Mouse (Mus musculus) gastrocnemius, postnatal 25 days (tissue): Measurements from ENCODE around the gene Mamstr. TPM values are rescaled to one million over a fixed set of nuclear protein-coding genes. Genes with fewer than 3 reads are reported as not detected.

Source experiments
- DNase-seq: peaks from one replicate; pipeline ENCODE4 v3.0.0; 2022
- long read RNA-seq, 2 experiments: library from polyadenylated mRNA; stranded (forward); transcript quantifications; one replicate each; pipeline ENCODE4 v2.0.0; 2021
- total RNA-seq, 2 experiments: library from RNA; stranded (reverse); gene quantifications; 1 replicate in 1 of 2; 2 replicates in 1 of 2; pipeline ENCODE4 v1.2.3; 2021

The Mamstr gene
- 10 to 100 TPM; 39.0 to 46.1 TPM for total RNA-seq
- long read RNA-seq, experiment 1, transcript Mamstr-201 (10 exons, 1,606 nt): major isoform, 11 of 24 reads
- long read RNA-seq, experiment 1, partial matches to known transcripts: 6 of 24 reads
- long read RNA-seq, experiment 1, other reads (novel, unspliced or antisense): 7 of 24 reads
- long read RNA-seq, experiment 2, transcript Mamstr-201 (10 exons, 1,606 nt): major isoform, 8 of 34 reads
- long read RNA-seq, experiment 2, partial matches to known transcripts: 20 of 34 reads
- long read RNA-seq, experiment 2, other reads (novel, unspliced or antisense): 6 of 34 reads

GRCm38 (mm10) chr7:45639561-45640027 lies at the start of gene Mamstr:
Gene Mamstr (plus strand): TSS chr7:45639977.
- DNase-seq: peak; percentile 90

GRCm38 (mm10) chr7:45590874-45591273 lies 48.9 kb upstream of the Mamstr start:
- DNase-seq: no peak

GRCm38 (mm10) chr7:45591880-45592279 lies 47.9 kb upstream of the Mamstr start:
- no peak for DNase-seq

GRCm38 (mm10) chr7:45593118-45593815 lies 46.5 kb upstream of the Mamstr start:
- DNase-seq: peak; percentile 48

GRCm38 (mm10) chr7:45595176-45595575 lies 44.6 kb upstream of the Mamstr start:
- no peak for DNase-seq

GRCm38 (mm10) chr7:45596107-45596506 lies 43.7 kb upstream of the Mamstr start:
- no peak for DNase-seq

- DNase-seq: no peak
Observed at GRCm38 (mm10) chr7:45597013-45597412, 42.8 kb upstream of the Mamstr start.

GRCm38 (mm10) chr7:45597527-45597926 lies 42.2 kb upstream of the Mamstr start:
- DNase-seq: no peak

GRCm38 (mm10) chr7:45598960-45599879 lies 40.6 kb upstream of the Mamstr start:
- no peak for DNase-seq

- DNase-seq: no peak
Observed at GRCm38 (mm10) chr7:45605704-45606289, 34.0 kb upstream of the Mamstr start.

GRCm38 (mm10) chr7:45609511-45609910 lies 30.3 kb upstream of the Mamstr start:
- DNase-seq: no peak

- no peak for DNase-seq
Observed at GRCm38 (mm10) chr7:45616277-45616676, 23.5 kb upstream of the Mamstr start.

- DNase-seq: no peak
Observed at GRCm38 (mm10) chr7:45617042-45617695, 22.6 kb upstream of the Mamstr start, which contains the start of gene Fut1. Gene Fut1 (plus strand): TSS chr7:45617289.

- no peak for DNase-seq
Observed at GRCm38 (mm10) chr7:45618316-45618715, 21.5 kb upstream of the Mamstr start.

- no peak for DNase-seq
Observed at GRCm38 (mm10) chr7:45619592-45619991, 20.2 kb upstream of the Mamstr start.

- DNase-seq: no peak
Observed at GRCm38 (mm10) chr7:45621443-45621842, 18.3 kb upstream of the Mamstr start, which contains the start of gene Izumo1. Gene Izumo1 (plus strand): TSS chr7:45621811.

GRCm38 (mm10) chr7:45623507-45623906 lies 16.3 kb upstream of the Mamstr start:
- DNase-seq: no peak

GRCm38 (mm10) chr7:45624718-45625117 lies 15.1 kb upstream of the Mamstr start:
- DNase-seq: no peak

- DNase-seq: no peak
Observed at GRCm38 (mm10) chr7:45625481-45625880, 14.3 kb upstream of the Mamstr start.

- DNase-seq: no peak
Observed at GRCm38 (mm10) chr7:45626571-45627076, 13.2 kb upstream of the Mamstr start.

- no peak for DNase-seq
Observed at GRCm38 (mm10) chr7:45627261-45627660, 12.5 kb upstream of the Mamstr start, which contains the start of gene Rasip1. Gene Rasip1 (plus strand): TSS chr7:45627488.
